10 mouse cellular contexts compared by ENCODE assay signal in genomic region chr17:25911816-25912215, GRCm38 (mm10). TPM values are rescaled to one million over a fixed set of nuclear protein-coding genes. Genes with fewer than 3 reads are reported as not detected.
DNase-seq lines count a peak whose midpoint lies in the region; ATAC-seq and TF ChIP-seq lines count a peak whose summit lies in the region.
"Had no signal": no experiment of that assay in that cellular context is flagged by ENCODE, and none has a peak within 500 bp of the region (broad histone marks: within the 10 kb centered on the region; RNA-seq: fewer than 3 reads in every experiment).

No protein-coding gene starts in this region.

- 80% methylated on average over 4 of the region's 4 CpGs for WGBS in heart, embryonic 12.5 days
- WGBS in lung, postnatal 0 days = 72% methylated on average over 4 of the region's 4 CpGs
- 85% methylated on average over 4 of the region's 4 CpGs for WGBS in neural tube, embryonic 15.5 days

- TF ChIP-seq CTCF in lung, postnatal 0 days (IDR thresholded peaks at IDR 0.05) = no peak

- H3K27ac ChIP-seq in heart, embryonic 12.5 days (ENCODE audit: poor library complexity, severe bottlenecking) = no peak overlapping the region
- no peak overlapping the region for H3K27ac ChIP-seq in lung, postnatal 0 days (ENCODE audit: low read length)
- no peak overlapping the region for H3K27ac ChIP-seq in neural tube, embryonic 15.5 days (replicated peaks)
- H3K27ac ChIP-seq: forebrain, embryonic 15.5 days had no signal

- ATAC-seq in heart, embryonic 12.5 days (ENCODE audit: insufficient number of reproducible peaks, low FRiP score) = no peak
- peak; percentile 65 for ATAC-seq in lung, postnatal 0 days
- no peak for ATAC-seq in neural tube, embryonic 15.5 days (ENCODE audit: low FRiP score)
- ATAC-seq: forebrain, embryonic 15.5 days; hindbrain, embryonic 16.5 days had no signal

- H3K4me2 ChIP-seq in heart, embryonic 12.5 days = no peak overlapping the region
- H3K4me2 ChIP-seq in lung, postnatal 0 days (replicated peaks; ENCODE audit: low read depth, low read length) = no peak overlapping the region
- no peak overlapping the region for H3K4me2 ChIP-seq in neural tube, embryonic 15.5 days
- H3K4me2 ChIP-seq: forebrain, embryonic 15.5 days had no signal

- peaks cover 25% of the 10 kb centered on the region for H3K36me3 ChIP-seq in heart, embryonic 12.5 days
- H3K36me3 ChIP-seq in lung, postnatal 0 days (ENCODE audit: insufficient read depth, low read length) = no peaks in the 10 kb centered on the region
- H3K36me3 ChIP-seq in neural tube, embryonic 15.5 days = peaks cover 4% of the 10 kb centered on the region; the same call in 1 of the 2 replicates

- no peaks in the 10 kb centered on the region for H3K9me3 ChIP-seq in heart, embryonic 12.5 days (replicated peaks)
- H3K9me3 ChIP-seq in lung, postnatal 0 days (ENCODE audit: low read length) = no peaks in the 10 kb centered on the region
- no peaks in the 10 kb centered on the region for H3K9me3 ChIP-seq in neural tube, embryonic 15.5 days (replicated peaks)
- H3K9me3 ChIP-seq: forebrain, embryonic 15.5 days had no signal

- no peak for TF ChIP-seq EP300 in lung, postnatal 0 days (IDR thresholded peaks at IDR 0.05)

- peaks cover 32% of the 10 kb centered on the region for H3K4me1 ChIP-seq in heart, embryonic 12.5 days (replicated peaks)
- H3K4me1 ChIP-seq in lung, postnatal 0 days (ENCODE audit: insufficient read depth, low read depth, low read length) = no peaks in the 10 kb centered on the region; the same call in 1 of the 2 replicates
- peaks cover 17% of the 10 kb centered on the region for H3K4me1 ChIP-seq in neural tube, embryonic 15.5 days

- no peak overlapping the region for H3K4me3 ChIP-seq in heart, embryonic 12.5 days
- H3K4me3 ChIP-seq in lung, postnatal 0 days (ENCODE audit: low read depth, low read length) = no peak overlapping the region
- H3K4me3 ChIP-seq in neural tube, embryonic 15.5 days (replicated peaks) = no peak overlapping the region
- H3K4me3 ChIP-seq: forebrain, embryonic 15.5 days had no signal

- peak; percentile 41 to 56 for DNase-seq in heart, adult 9 months (ENCODE audit: low spot score in 2 of 2)
- DNase-seq in Muller cell, postnatal 12 days (ENCODE audit: inconsistent ontology term) = peak; percentile 77
- peak; percentile 86 for DNase-seq in cerebellum, adult 9-10 months
- DNase-seq in lung, postnatal 0 days (ENCODE audit: low spot score) = peak; percentile 55
- DNase-seq in layer of hippocampus, adult 9-10 months (ENCODE audit: low spot score) = no peak
- no peak for DNase-seq in spleen, adult 12 weeks (ENCODE audit: low spot score)

- H3K27me3 ChIP-seq in heart, embryonic 12.5 days (replicated peaks) = no peaks in the 10 kb centered on the region
- no peaks in the 10 kb centered on the region for H3K27me3 ChIP-seq in lung, postnatal 0 days (replicated peaks; ENCODE audit: insufficient read depth, low read length)
- no peaks in the 10 kb centered on the region for H3K27me3 ChIP-seq in neural tube, embryonic 15.5 days (replicated peaks)
- H3K27me3 ChIP-seq: forebrain, embryonic 15.5 days had no signal

- H3K9ac ChIP-seq in heart, embryonic 12.5 days = no peak overlapping the region
- H3K9ac ChIP-seq in lung, postnatal 0 days (replicated peaks; ENCODE audit: low read depth) = no peak overlapping the region
- H3K9ac ChIP-seq in neural tube, embryonic 15.5 days (replicated peaks) = no peak overlapping the region
- H3K9ac ChIP-seq: forebrain, embryonic 15.5 days had no signal

RNA-seq across cellular contexts. Expression of gene Rab40c, which starts 7.7 kb away (rescaled TPM):
- 17.1 and 18.1 TPM in 2 replicates for polyA plus RNA-seq in heart, embryonic 12.5 days (2016; fragmentation: Nextera tagmentation; extraction: Ambion mirVana)
- polyA plus RNA-seq in lung, postnatal 0 days (2015; fragmentation: Nextera tagmentation; extraction: Ambion mirVana) = 19.3 and 21.7 TPM in 2 replicates
- 46.2 and 50.5 TPM in 2 replicates for polyA plus RNA-seq in neural tube, embryonic 15.5 days (2015; fragmentation: Nextera tagmentation; extraction: Ambion mirVana)

RNA-seq across cellular contexts. Expression of gene Wfikkn1, which starts 31.2 kb away (rescaled TPM):
- polyA plus RNA-seq in heart, embryonic 12.5 days (2016; fragmentation: Nextera tagmentation; extraction: Ambion mirVana) = 0.19 and 0.40 TPM in 2 replicates
- 0.24 and 0.26 TPM in 2 replicates for polyA plus RNA-seq in lung, postnatal 0 days (2015; fragmentation: Nextera tagmentation; extraction: Ambion mirVana)
- 0.47 and 0.52 TPM in 2 replicates for polyA plus RNA-seq in neural tube, embryonic 15.5 days (2015; fragmentation: Nextera tagmentation; extraction: Ambion mirVana)

RNA-seq across cellular contexts. Expression of gene Pigq, which starts 32.9 kb away (rescaled TPM):
- 69.8 and 72.1 TPM in 2 replicates for polyA plus RNA-seq in heart, embryonic 12.5 days (2016; fragmentation: Nextera tagmentation; extraction: Ambion mirVana)
- polyA plus RNA-seq in lung, postnatal 0 days (2015; fragmentation: Nextera tagmentation; extraction: Ambion mirVana) = 36.9 and 37.5 TPM in 2 replicates
- polyA plus RNA-seq in neural tube, embryonic 15.5 days (2015; fragmentation: Nextera tagmentation; extraction: Ambion mirVana) = 71.9 and 78.2 TPM in 2 replicates

RNA-seq across cellular contexts. Expression of gene Nhlrc4, which starts 32.9 kb away (rescaled TPM):
- 0.36 and 1.2 TPM in 2 replicates for polyA plus RNA-seq in heart, embryonic 12.5 days (2016; fragmentation: Nextera tagmentation; extraction: Ambion mirVana)
- 4.5 and 4.9 TPM in 2 replicates for polyA plus RNA-seq in lung, postnatal 0 days (2015; fragmentation: Nextera tagmentation; extraction: Ambion mirVana)
- not detected in 2 replicates for polyA plus RNA-seq in neural tube, embryonic 15.5 days (2015; fragmentation: Nextera tagmentation; extraction: Ambion mirVana)
- polyA plus RNA-seq: forebrain, embryonic 15.5 days had no signal

RNA-seq across cellular contexts. Expression of gene Mettl26, which starts 36.9 kb away (rescaled TPM):
- 31.3 and 36.1 TPM in 2 replicates for polyA plus RNA-seq in heart, embryonic 12.5 days (2016; fragmentation: Nextera tagmentation; extraction: Ambion mirVana)
- polyA plus RNA-seq in lung, postnatal 0 days (2015; fragmentation: Nextera tagmentation; extraction: Ambion mirVana) = 48.7 and 50.7 TPM in 2 replicates
- 64.9 and 65.4 TPM in 2 replicates for polyA plus RNA-seq in neural tube, embryonic 15.5 days (2015; fragmentation: Nextera tagmentation; extraction: Ambion mirVana)

Comparison
In these comparisons a context has a peak if more than half of its experiments do, and no peak if none do; other contexts are left out.
1. DNase-seq: peak in heart, adult 9 months (2 of 2), Muller cell, postnatal 12 days (single experiment), cerebellum, adult 9-10 months (single experiment) and lung, postnatal 0 days (single experiment); none in layer of hippocampus, adult 9-10 months (single experiment) and spleen, adult 12 weeks (single experiment).